Mouse (Mus musculus) testis, adult 2 months (tissue): ENCODE data around the gene Fn3krp.

ENCODE experiments used
- CTCF ChIP-seq: fragments of 200-500 bp; IDR thresholded peaks from 2 replicates; pipeline ENCODE4 v1.5.1; 2012; ENCODE audit warnings: low read depth, mild to moderate bottlenecking, inconsistent platforms, low read length, moderate library complexity; ENCODE audit not compliant: control insufficient read depth, insufficient read depth, insufficient replicate concordance
- POLR2A ChIP-seq: fragments of 200-500 bp; IDR thresholded peaks from 2 replicates; pipeline ENCODE4 v1.6.1; 2012; ENCODE audit warnings: low read depth, mild to moderate bottlenecking, inconsistent platforms, low read length, moderate library complexity; ENCODE audit not compliant: control insufficient read depth

GRCm38 (mm10) chr11:121378644-121379043 lies 42.6 kb upstream of the Fn3krp start:
- TF ChIP-seq CTCF (no peak), POLR2A (no peak)
